Mouse (Mus musculus): ENCODE measurements around the gene Cetn2. TPM values are rescaled to one million over a fixed set of nuclear protein-coding genes. Genes with fewer than 3 reads are reported as not detected.

Gene Cetn2
- polyA plus RNA-seq (2014; fragmentation: Nextera tagmentation; extraction: Ambion mirVana): 83.1 and 86.4 TPM in 2 replicates

DNA sequence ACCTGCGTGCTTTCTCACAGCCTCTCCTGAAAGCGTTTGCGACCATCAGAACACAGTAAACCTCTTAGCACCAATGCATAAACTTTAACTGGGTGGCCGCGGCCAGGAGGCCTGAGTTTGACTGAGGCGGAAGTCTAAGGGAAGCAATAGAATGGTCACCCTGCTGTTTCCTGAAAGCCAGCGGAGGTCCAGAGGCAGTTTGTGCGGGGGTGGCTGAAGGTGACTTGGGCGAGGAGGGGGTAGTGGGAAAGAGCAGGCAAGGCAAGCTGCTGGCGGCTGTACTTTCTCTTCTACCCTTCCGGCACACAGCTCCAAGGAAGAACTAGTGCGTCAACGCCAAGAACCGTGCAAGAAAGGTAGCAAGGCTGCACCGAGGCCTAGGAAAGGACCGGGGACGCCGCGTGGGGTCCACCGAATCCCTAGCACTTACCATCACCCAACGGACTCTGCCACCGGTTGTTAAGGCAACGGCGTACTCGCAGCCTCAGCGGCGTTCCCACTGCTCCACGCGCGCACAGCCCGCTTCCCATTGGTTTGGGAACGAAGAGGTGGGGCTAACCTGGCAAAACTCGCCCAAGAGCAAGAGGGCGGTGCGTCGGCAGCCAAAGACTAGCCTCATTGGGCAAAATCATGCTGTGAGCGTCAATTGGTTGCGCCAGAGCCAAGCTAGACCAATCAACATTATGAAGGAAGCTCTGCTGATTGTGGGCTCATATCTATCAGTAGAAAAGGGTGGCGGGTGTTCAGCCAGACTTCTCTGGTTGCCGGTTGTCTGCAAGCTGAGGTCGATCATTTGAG is at the start of gene Cetn2, which contains the start of gene Nsdhl:
Gene Cetn2 (minus strand): TSS at position 528 of the 798 bp plus-strand sequence.
Gene Nsdhl (plus strand): TSS at position 674 of the 798 bp plus-strand sequence.
- no peaks in the 10 kb centered on the region for H3K4me1 ChIP-seq (ENCODE audit: insufficient read depth)
- H3K4me3 ChIP-seq (ENCODE audit: low read depth, low read length): peak within 1 kb of the TSS; percentile 53
- DNase-seq (peak; percentile 92), ATAC-seq (ENCODE audit: insufficient read depth) (peak; percentile 99)
- H3K4me2 ChIP-seq: peak within 1 kb of the TSS; percentile 60
- WGBS: 15% methylated on average over 41 of the region's 41 CpGs
- H3K9ac ChIP-seq: peak within 1 kb of the TSS; percentile 41
- H3K27me3 ChIP-seq (ENCODE audit: insufficient read depth, low read length): no peaks in the 10 kb centered on the region
- H3K27ac ChIP-seq (ENCODE audit: low read depth): no peak within 1 kb of the TSS
- no peak for TF ChIP-seq CTCF (IDR thresholded peaks at IDR 0.05; ENCODE audit: low read depth)
- peaks cover 8% of the 10 kb centered on the region; the same call in 1 of the 2 replicates for H3K36me3 ChIP-seq (ENCODE audit: insufficient read depth)
- H3K9me3 ChIP-seq (ENCODE audit: low read depth, low read length): no peaks in the 10 kb centered on the region

DNA sequence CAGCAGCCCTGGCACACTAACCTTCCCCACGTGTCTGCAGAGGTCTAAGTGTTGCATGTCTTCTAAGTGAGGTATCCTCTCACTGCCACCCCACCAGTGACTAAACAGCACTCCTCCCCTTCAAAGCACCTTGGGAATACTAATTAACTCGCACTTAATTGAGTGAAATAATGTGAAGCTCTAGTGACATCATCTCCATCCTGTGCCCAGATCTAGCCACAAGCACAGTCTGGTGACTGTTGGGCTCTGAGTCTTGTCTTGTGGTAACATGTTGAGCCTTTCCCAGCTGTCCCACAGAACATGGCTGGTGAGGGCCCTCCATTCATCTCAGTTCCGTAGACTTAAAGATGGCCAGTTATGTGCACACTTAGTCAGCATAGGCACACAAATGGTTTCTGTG is 44.5 kb upstream of the Cetn2 start:
- Histone ChIP-seq H3K27me3 (ENCODE audit: insufficient read depth, low read length) (no peaks in the 10 kb centered on the region), H3K4me2 (no peak overlapping the region), H3K4me3 (ENCODE audit: low read depth, low read length) (no peak overlapping the region), H3K36me3 (ENCODE audit: insufficient read depth) (peaks cover 4% of the 10 kb centered on the region; the same call in 1 of the 2 replicates), H3K9me3 (ENCODE audit: low read depth, low read length) (no peaks in the 10 kb centered on the region), H3K9ac (no peak overlapping the region), H3K27ac (ENCODE audit: low read depth) (no peak overlapping the region), H3K4me1 (ENCODE audit: insufficient read depth) (no peaks in the 10 kb centered on the region)
- no peak for TF ChIP-seq CTCF (IDR thresholded peaks at IDR 0.05; ENCODE audit: low read depth)
- DNase-seq (no peak), ATAC-seq (ENCODE audit: insufficient read depth) (no peak)
- WGBS: 71% methylated on average over 3 of the region's 3 CpGs

DNA sequence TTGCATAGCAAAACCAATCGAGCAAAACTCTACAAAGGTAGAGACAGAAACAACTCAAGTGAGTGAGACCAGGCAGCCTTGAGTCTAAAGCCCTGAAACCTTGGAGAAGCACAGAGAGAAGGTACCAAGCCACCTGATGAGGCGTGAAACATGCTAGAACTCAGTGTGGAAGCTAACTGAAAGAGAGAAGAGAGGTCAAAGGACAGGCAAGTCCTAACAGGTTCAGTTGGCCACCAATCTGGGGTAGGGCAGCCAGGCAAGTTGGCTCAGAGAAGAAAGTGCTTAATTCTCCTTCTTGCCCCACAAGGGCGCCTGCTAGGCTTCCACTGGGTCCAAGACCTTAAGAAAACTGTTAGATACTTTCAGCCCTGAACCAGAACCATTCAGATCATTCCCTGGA is 43.3 kb upstream of the Cetn2 start:
- ATAC-seq (ENCODE audit: insufficient read depth): no peak
- no peak overlapping the region for H3K27ac ChIP-seq (ENCODE audit: low read depth)
- H3K9ac ChIP-seq: no peak overlapping the region
- no peak for DNase-seq
- no peaks in the 10 kb centered on the region for H3K9me3 ChIP-seq (ENCODE audit: low read depth, low read length)
- TF ChIP-seq CTCF (IDR thresholded peaks at IDR 0.05; ENCODE audit: low read depth): no peak
- WGBS: 67% methylated on average over 3 of the region's 3 CpGs
- H3K4me2 ChIP-seq: no peak overlapping the region
- no peak overlapping the region for H3K4me3 ChIP-seq (ENCODE audit: low read depth, low read length)
- H3K36me3 ChIP-seq (ENCODE audit: insufficient read depth): peaks cover 6% of the 10 kb centered on the region; the same call in 1 of the 2 replicates
- H3K4me1 ChIP-seq (ENCODE audit: insufficient read depth): no peaks in the 10 kb centered on the region
- H3K27me3 ChIP-seq (ENCODE audit: insufficient read depth, low read length): no peaks in the 10 kb centered on the region

DNA sequence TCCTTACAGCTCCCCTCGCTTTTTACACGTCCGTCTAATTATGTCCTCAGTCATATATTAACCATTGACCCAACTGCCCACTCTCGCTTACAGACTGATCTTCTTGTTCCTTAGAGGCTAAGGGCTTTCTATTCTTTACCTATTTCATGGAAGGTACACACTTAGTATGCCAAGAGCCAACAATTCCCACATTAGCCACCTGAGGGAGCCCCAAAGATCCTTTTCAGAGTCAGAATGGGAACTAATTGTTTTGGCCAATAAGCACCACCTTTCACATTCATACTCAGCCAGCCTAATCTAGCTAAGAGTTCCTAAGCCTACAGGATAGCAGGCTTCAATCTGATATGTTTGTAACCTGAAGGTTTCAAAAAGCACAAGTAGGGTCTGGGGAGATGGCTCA is 42.2 kb upstream of the Cetn2 start:
- Histone ChIP-seq H3K27me3 (ENCODE audit: insufficient read depth, low read length) (no peaks in the 10 kb centered on the region), H3K4me1 (ENCODE audit: insufficient read depth) (no peaks in the 10 kb centered on the region), H3K36me3 (ENCODE audit: insufficient read depth) (peaks cover 11% of the 10 kb centered on the region; the same call in 1 of the 2 replicates), H3K27ac (ENCODE audit: low read depth) (no peak overlapping the region), H3K4me2 (no peak overlapping the region), H3K4me3 (ENCODE audit: low read depth, low read length) (no peak overlapping the region), H3K9ac (no peak overlapping the region), H3K9me3 (ENCODE audit: low read depth, low read length) (no peaks in the 10 kb centered on the region)
- ATAC-seq (ENCODE audit: insufficient read depth) (no peak), DNase-seq (peak; percentile 6)
- WGBS: 86% methylated on average over 4 of the region's 4 CpGs
- TF ChIP-seq CTCF (IDR thresholded peaks at IDR 0.05; ENCODE audit: low read depth): peak; percentile 25; the same call in 1 of the 2 replicates

DNA sequence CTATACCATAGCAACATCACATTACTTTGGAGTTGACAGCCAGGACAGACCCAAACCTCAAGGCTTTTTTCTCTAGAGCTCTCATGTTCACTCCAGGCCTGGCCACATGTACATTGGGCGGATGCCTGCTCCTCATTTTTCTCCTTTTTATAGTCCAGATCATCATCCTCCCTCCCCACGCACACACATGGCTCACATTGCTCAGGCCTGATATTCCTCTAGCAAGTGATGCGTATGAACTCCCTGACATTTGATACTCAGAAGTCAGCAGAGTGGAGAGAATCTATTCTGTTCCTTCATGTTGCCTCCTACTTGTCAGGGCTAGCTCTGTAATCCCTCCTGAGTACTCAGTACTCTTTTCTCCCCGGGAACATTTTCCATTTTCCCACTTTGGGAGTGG is 38.3 kb upstream of the Cetn2 start:
- H3K9me3 ChIP-seq (ENCODE audit: low read depth, low read length): no peaks in the 10 kb centered on the region
- H3K27ac ChIP-seq (ENCODE audit: low read depth): no peak overlapping the region
- H3K36me3 ChIP-seq (ENCODE audit: insufficient read depth): peaks cover 11% of the 10 kb centered on the region; the same call in 1 of the 2 replicates
- DNase-seq: no peak
- no peak overlapping the region for H3K4me2 ChIP-seq
- H3K4me1 ChIP-seq (ENCODE audit: insufficient read depth): no peaks in the 10 kb centered on the region
- H3K9ac ChIP-seq: no peak overlapping the region
- no peak overlapping the region for H3K4me3 ChIP-seq (ENCODE audit: low read depth, low read length)
- ATAC-seq (ENCODE audit: insufficient read depth): no peak
- no peaks in the 10 kb centered on the region for H3K27me3 ChIP-seq (ENCODE audit: insufficient read depth, low read length)
- WGBS: 85% methylated on average over 4 of the region's 4 CpGs
- no peak for TF ChIP-seq CTCF (IDR thresholded peaks at IDR 0.05; ENCODE audit: low read depth)

DNA sequence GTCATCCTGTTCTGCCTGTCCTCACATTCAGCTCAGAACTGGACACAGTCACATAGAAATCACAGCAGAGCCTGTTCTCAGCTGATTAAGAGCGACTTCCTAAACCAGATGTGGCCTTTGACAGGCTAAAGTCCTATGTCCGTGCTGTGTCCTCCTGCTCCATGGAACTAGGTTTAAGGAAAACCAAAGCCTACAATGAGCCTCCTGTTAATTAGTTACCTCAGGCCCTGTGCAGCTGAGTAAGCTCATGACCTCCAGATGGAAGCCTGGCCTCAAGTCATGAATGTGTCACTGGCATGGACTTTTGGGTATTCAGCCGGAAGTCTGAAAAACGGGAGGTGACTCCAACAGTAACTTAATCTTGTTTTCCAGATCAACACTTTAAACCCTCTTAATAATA is 35.3 kb upstream of the Cetn2 start:
- Histone ChIP-seq H3K9ac (no peak overlapping the region), H3K4me1 (ENCODE audit: insufficient read depth) (no peaks in the 10 kb centered on the region), H3K9me3 (ENCODE audit: low read depth, low read length) (no peaks in the 10 kb centered on the region), H3K4me3 (ENCODE audit: low read depth, low read length) (no peak overlapping the region), H3K4me2 (no peak overlapping the region), H3K36me3 (ENCODE audit: insufficient read depth) (peaks cover 14% of the 10 kb centered on the region; the same call in 1 of the 2 replicates), H3K27ac (ENCODE audit: low read depth) (no peak overlapping the region), H3K27me3 (ENCODE audit: insufficient read depth, low read length) (no peaks in the 10 kb centered on the region)
- WGBS: 88% methylated on average over 4 of the region's 4 CpGs
- no peak for TF ChIP-seq CTCF (IDR thresholded peaks at IDR 0.05; ENCODE audit: low read depth)
- DNase-seq (no peak), ATAC-seq (ENCODE audit: insufficient read depth) (no peak)

DNA sequence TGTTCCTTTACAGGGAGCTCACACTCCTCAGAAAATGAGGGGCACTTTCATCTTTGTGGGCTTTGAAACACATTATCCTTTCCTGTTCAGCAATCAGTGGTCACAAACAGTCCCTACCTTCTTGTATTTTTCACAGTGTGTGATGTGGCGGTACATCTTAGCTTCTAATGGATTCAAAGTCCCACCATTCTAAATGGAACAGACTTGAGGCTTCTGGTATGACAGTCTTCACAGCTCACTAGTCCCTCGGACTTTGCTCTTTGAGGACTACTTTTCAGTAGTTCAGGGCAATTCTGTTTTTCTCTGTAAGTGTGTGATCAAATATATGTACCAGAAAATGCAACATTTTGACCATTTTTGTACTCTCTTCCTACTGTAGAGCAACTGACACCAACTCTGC is 3.2 kb upstream of the Cetn2 start:
- no peaks in the 10 kb centered on the region for H3K9me3 ChIP-seq (ENCODE audit: low read depth, low read length)
- H3K27ac ChIP-seq (ENCODE audit: low read depth): no peak overlapping the region
- no peak overlapping the region for H3K4me2 ChIP-seq
- ATAC-seq (ENCODE audit: insufficient read depth) (no peak), DNase-seq (no peak)
- no peaks in the 10 kb centered on the region for H3K4me1 ChIP-seq (ENCODE audit: insufficient read depth)
- no peaks in the 10 kb centered on the region for H3K36me3 ChIP-seq (ENCODE audit: insufficient read depth)
- no peaks in the 10 kb centered on the region for H3K27me3 ChIP-seq (ENCODE audit: insufficient read depth, low read length)
- WGBS: 82% methylated on average over 2 of the region's 2 CpGs
- no peak overlapping the region for H3K9ac ChIP-seq
- no peak for TF ChIP-seq CTCF (IDR thresholded peaks at IDR 0.05; ENCODE audit: low read depth)
- no peak overlapping the region for H3K4me3 ChIP-seq (ENCODE audit: low read depth, low read length)
